8 mouse cellular contexts compared by ENCODE assay signal in genomic region chr14:56885308-56885771, GRCm38 (mm10). TPM values are rescaled to one million over a fixed set of nuclear protein-coding genes. Genes with fewer than 3 reads are reported as not detected.
DNase-seq lines count a peak whose midpoint lies in the region; ATAC-seq lines count a peak whose summit lies in the region.

No protein-coding gene starts in this region.

- ATAC-seq in intestine, embryonic 16.5 days = peak; percentile 38

- intact Hi-C loops in left cerebral cortex, postnatal 36 days (cut with DNase I) = loop anchor here (5.0 kb wide), 1 partner anchor 218 kb away; the partner anchor contains the start of gene Mphosph8

- H3K4me3 ChIP-seq in intestine, embryonic 16.5 days (ENCODE audit: low read length) = peak overlapping the region; percentile 59
- H3K4me3 ChIP-seq in midbrain, embryonic 10.5 days = peak overlapping the region; percentile 62

- H3K36me3 ChIP-seq in intestine, embryonic 16.5 days (ENCODE audit: control insufficient read depth, insufficient read depth, low read length) = no peaks in the 10 kb centered on the region
- peaks cover 25% of the 10 kb centered on the region for H3K36me3 ChIP-seq in midbrain, embryonic 10.5 days

- H3K27me3 ChIP-seq in intestine, embryonic 16.5 days (replicated peaks; ENCODE audit: control insufficient read depth, insufficient read depth, low read length) = no peaks in the 10 kb centered on the region
- no peaks in the 10 kb centered on the region for H3K27me3 ChIP-seq in midbrain, embryonic 10.5 days (ENCODE audit: low read depth, poor library complexity, severe bottlenecking)

- peak overlapping the region; percentile 65 for H3K4me2 ChIP-seq in intestine, embryonic 16.5 days (ENCODE audit: low read depth, low read length)

- peak overlapping the region; percentile 80 for H3K9ac ChIP-seq in intestine, embryonic 16.5 days (ENCODE audit: low read depth, low read length)

- WGBS in intestine, embryonic 16.5 days = under 1% methylated on average over 36 of the region's 36 CpGs
- under 1% methylated on average over 36 of the region's 36 CpGs for WGBS in midbrain, embryonic 10.5 days

- no peaks in the 10 kb centered on the region for H3K9me3 ChIP-seq in intestine, embryonic 16.5 days (ENCODE audit: control insufficient read depth, low read length)
- no peaks in the 10 kb centered on the region for H3K9me3 ChIP-seq in midbrain, embryonic 10.5 days (replicated peaks)

- DNase-seq in adrenal gland, adult 8-10 months = peak; percentile 63
- DNase-seq in embryo, embryonic 11 days = peak; percentile 89
- DNase-seq in gastrocnemius, postnatal 4 days (ENCODE audit: low spot score in 2 of 2) = peak; percentile 57 to 84
- DNase-seq in left cerebral cortex, postnatal 36 days (ENCODE audit: low spot score in 2 of 2) = peak; percentile 60 to 75
- peak; percentile 88 for DNase-seq in midbrain, embryonic 10.5 days (ENCODE audit: low spot score)
- DNase-seq in right cerebral cortex, postnatal 36 days (ENCODE audit: low spot score in 2 of 2) = peak; percentile 40 to 49
- DNase-seq in urinary bladder, postnatal 4 days (ENCODE audit: low spot score in 2 of 2) = peak; percentile 68 to 83

- peak overlapping the region; percentile 80 for H3K27ac ChIP-seq in intestine, embryonic 16.5 days (ENCODE audit: low read length)
- H3K27ac ChIP-seq in midbrain, embryonic 10.5 days (replicated peaks) = peak overlapping the region; percentile 95

- H3K4me1 ChIP-seq in intestine, embryonic 16.5 days (ENCODE audit: control insufficient read depth, insufficient read depth, low read length) = peaks cover 11% of the 10 kb centered on the region
- H3K4me1 ChIP-seq in midbrain, embryonic 10.5 days = peaks cover 20% of the 10 kb centered on the region

RNA-seq across cellular contexts. Expression of gene Zmym2, which starts 1.1 kb away (rescaled TPM):
- 10 to 100 TPM; 50.4 to 84.7 (median 63.2) TPM for total RNA-seq in adrenal gland, adult 8-10 months (2022)
- total RNA-seq in gastrocnemius, postnatal 4 days (2021) = 10 to 100 TPM; 43.5 to 57.0 TPM
- 22.3 and 23.4 TPM in 2 replicates for polyA plus RNA-seq in intestine, embryonic 16.5 days (2015; fragmentation: Nextera tagmentation; extraction: Ambion mirVana)
- total RNA-seq in left cerebral cortex, postnatal 36 days (2021) = 100 to 1,000 TPM in 1 of 2 experiments, 10 to 100 TPM in 1; 82.1 to 106 TPM
- 57.3 and 71.1 TPM in 2 replicates for polyA plus RNA-seq in midbrain, embryonic 10.5 days (2016; fragmentation: Nextera tagmentation; extraction: Ambion mirVana)

Comparison
In these comparisons a context has a peak if more than half of its experiments do, and no peak if none do; other contexts are left out.
1. Peak in every context shown above with its lines: DNase-seq, ATAC-seq, H3K4me3 ChIP-seq and H3K27ac ChIP-seq.